Comparison of ENCODE assay signal across 8 mouse cellular contexts in genomic region chr6:126644181-126645043, GRCm38 (mm10). TPM values are rescaled to one million over a fixed set of nuclear protein-coding genes. Genes with fewer than 3 reads are reported as not detected.
DNase-seq lines count a peak whose midpoint lies in the region; ATAC-seq lines count a peak whose summit lies in the region.

No protein-coding gene starts in this region.

- no peak for ATAC-seq in heart, embryonic 14.5 days (ENCODE audit: insufficient number of reproducible peaks, insufficient read depth, low FRiP score, low read depth)
- ATAC-seq in forebrain, embryonic 11.5 days (replicated peaks; ENCODE audit: low FRiP score): peak; percentile 31
- ATAC-seq in intestine, embryonic 16.5 days: peak; percentile 65
- peak; percentile 70 for ATAC-seq in limb, embryonic 13.5 days (ENCODE audit: low FRiP score, low read depth)

- no peak overlapping the region for H3K27ac ChIP-seq in heart, embryonic 14.5 days (replicated peaks in 1 of 2; ENCODE audit: control insufficient read depth in 1 of 2, insufficient read depth in 1 of 2, low read depth in 2 of 2, low read length in 2 of 2)
- H3K27ac ChIP-seq in brown adipose tissue, adult 24 weeks (replicated peaks; ENCODE audit: low read depth, low read length): no peak overlapping the region
- no peak overlapping the region for H3K27ac ChIP-seq in forebrain, embryonic 11.5 days (ENCODE audit: low read depth, low read length)
- H3K27ac ChIP-seq in intestine, embryonic 16.5 days (ENCODE audit: low read length): no peak overlapping the region
- H3K27ac ChIP-seq in limb, embryonic 13.5 days: no peak overlapping the region

- no peaks in the 10 kb centered on the region for H3K9me3 ChIP-seq in heart, embryonic 14.5 days (ENCODE audit: control insufficient read depth, low read length)
- no peaks in the 10 kb centered on the region for H3K9me3 ChIP-seq in forebrain, embryonic 11.5 days (ENCODE audit: control insufficient read depth, low read length)
- no peaks in the 10 kb centered on the region for H3K9me3 ChIP-seq in intestine, embryonic 16.5 days (ENCODE audit: control insufficient read depth, low read length)
- no peaks in the 10 kb centered on the region for H3K9me3 ChIP-seq in limb, embryonic 13.5 days

- no peaks in the 10 kb centered on the region for H3K36me3 ChIP-seq in heart, embryonic 14.5 days (ENCODE audit: control insufficient read depth, insufficient read depth, low read length)
- H3K36me3 ChIP-seq in forebrain, embryonic 11.5 days (ENCODE audit: control insufficient read depth, insufficient read depth, low read length): no peaks in the 10 kb centered on the region
- no peaks in the 10 kb centered on the region for H3K36me3 ChIP-seq in intestine, embryonic 16.5 days (ENCODE audit: control insufficient read depth, insufficient read depth, low read length)
- no peaks in the 10 kb centered on the region for H3K36me3 ChIP-seq in limb, embryonic 13.5 days

- intact Hi-C loops in heart, postnatal 36 days (cut with DNase I): no loop called here

- peak overlapping the region; percentile 44 to 48 for H3K4me3 ChIP-seq in heart, embryonic 14.5 days (ENCODE audit: control insufficient read depth in 1 of 2, insufficient read depth in 1 of 2, low read depth in 1 of 2, low read length in 2 of 2)
- peak overlapping the region; percentile 13; the same call in 1 of the 2 replicates for H3K4me3 ChIP-seq in brown adipose tissue, adult 24 weeks (ENCODE audit: insufficient read depth, low read depth, low read length)
- peak overlapping the region; percentile 50 for H3K4me3 ChIP-seq in forebrain, embryonic 11.5 days (ENCODE audit: low read depth, low read length)
- H3K4me3 ChIP-seq in intestine, embryonic 16.5 days (ENCODE audit: low read length): peak overlapping the region; percentile 48
- peak overlapping the region; percentile 54 for H3K4me3 ChIP-seq in limb, embryonic 13.5 days

- H3K4me1 ChIP-seq in heart, embryonic 14.5 days (ENCODE audit: control insufficient read depth in 2 of 2, insufficient read depth in 2 of 2, low read length in 2 of 2): peaks cover 8 to 30% of the 10 kb centered on the region in 2 experiments
- H3K4me1 ChIP-seq in brown adipose tissue, adult 24 weeks (ENCODE audit: control insufficient read depth, insufficient read depth, insufficient read length, low read length): peaks cover 4% of the 10 kb centered on the region; the same call in 1 of the 2 replicates
- H3K4me1 ChIP-seq in forebrain, embryonic 11.5 days (replicated peaks; ENCODE audit: control insufficient read depth, insufficient read depth, low read length): peaks cover 8% of the 10 kb centered on the region; the same call in 1 of the 2 replicates
- H3K4me1 ChIP-seq in intestine, embryonic 16.5 days (ENCODE audit: control insufficient read depth, insufficient read depth, low read length): peaks cover 24% of the 10 kb centered on the region
- peaks cover 29% of the 10 kb centered on the region for H3K4me1 ChIP-seq in limb, embryonic 13.5 days

- DNase-seq in heart, postnatal 36 days: no peak
- peak; percentile 79 for DNase-seq in forebrain, embryonic 11.5 days (ENCODE audit: low spot score)
- DNase-seq in retina, embryonic 14.5 days (ENCODE audit: low spot score): peak; percentile 51
- DNase-seq in spleen, postnatal 36 days (ENCODE audit: low spot score in 2 of 2): no peak

- WGBS in heart, embryonic 14.5 days: under 1% methylated on average over 62 of the region's 66 CpGs
- under 1% methylated on average over 62 of the region's 66 CpGs for WGBS in forebrain, embryonic 11.5 days
- WGBS in intestine, embryonic 16.5 days: under 1% methylated on average over 65 of the region's 66 CpGs
- under 1% methylated on average over 66 of the region's 66 CpGs for WGBS in limb, embryonic 13.5 days

- peak overlapping the region; percentile 94 for H3K4me2 ChIP-seq in heart, embryonic 14.5 days (ENCODE audit: low read length)
- H3K4me2 ChIP-seq in forebrain, embryonic 11.5 days (ENCODE audit: low read depth, low read length, severe bottlenecking): peak overlapping the region; percentile 98
- peak overlapping the region; percentile 90 for H3K4me2 ChIP-seq in intestine, embryonic 16.5 days (ENCODE audit: low read depth, low read length)
- peak overlapping the region; percentile 97 for H3K4me2 ChIP-seq in limb, embryonic 13.5 days (replicated peaks)

- H3K27me3 ChIP-seq in heart, embryonic 14.5 days (ENCODE audit: control insufficient read depth, insufficient read depth, low read length): peaks cover 85% of the 10 kb centered on the region
- H3K27me3 ChIP-seq in forebrain, embryonic 11.5 days (ENCODE audit: control insufficient read depth, insufficient read depth, low read length): peaks cover 49% of the 10 kb centered on the region
- H3K27me3 ChIP-seq in intestine, embryonic 16.5 days (replicated peaks; ENCODE audit: control insufficient read depth, insufficient read depth, low read length): peaks cover 60% of the 10 kb centered on the region
- peaks cover 81% of the 10 kb centered on the region for H3K27me3 ChIP-seq in limb, embryonic 13.5 days

- peak overlapping the region; percentile 56 for H3K9ac ChIP-seq in heart, embryonic 14.5 days (ENCODE audit: low read length)
- H3K9ac ChIP-seq in forebrain, embryonic 11.5 days (ENCODE audit: low read length): peak overlapping the region; percentile 37
- H3K9ac ChIP-seq in intestine, embryonic 16.5 days (ENCODE audit: low read depth, low read length): peak overlapping the region; percentile 37; the same call in 1 of the 2 replicates
- H3K9ac ChIP-seq in limb, embryonic 13.5 days: peak overlapping the region; percentile 59

RNA-seq across cellular contexts. Expression of gene Kcna1, which starts 1.8 kb away (rescaled TPM):
- 0.09 TPM in 1 of 2 replicates, not detected in the other for polyA plus RNA-seq in heart, embryonic 14.5 days (2014; fragmentation: Nextera tagmentation; extraction: Ambion mirVana)
- 1 to 10 TPM; 2.4 to 3.5 TPM for total RNA-seq in heart, postnatal 36 days (2021)
- polyA plus RNA-seq in brown adipose tissue, adult 24 weeks (2012; ENCODE audit: insufficient read depth, insufficient read length, missing spikeins): 0.92 and 1.8 TPM in 2 replicates
- 0.39 and 0.53 TPM in 2 replicates for polyA plus RNA-seq in forebrain, embryonic 11.5 days (2014; fragmentation: Nextera tagmentation; extraction: Ambion mirVana)
- polyA plus RNA-seq in intestine, embryonic 16.5 days (2015; fragmentation: Nextera tagmentation; extraction: Ambion mirVana): 0.05 and 0.23 TPM in 2 replicates
- 3.3 and 3.5 TPM in 2 replicates for polyA plus RNA-seq in limb, embryonic 13.5 days (2015; fragmentation: Nextera tagmentation; extraction: Ambion mirVana)

Comparison
In these comparisons a context has a peak if more than half of its experiments do, and no peak if none do; other contexts are left out.
1. DNase-seq: peak in forebrain, embryonic 11.5 days (single experiment) and retina, embryonic 14.5 days (single experiment); none in heart, postnatal 36 days (0 of 2) and spleen, postnatal 36 days (0 of 2).
2. Peak in every context shown above with its lines, with median percentiles within 50 percentile points of each other: H3K4me2 ChIP-seq, H3K4me3 ChIP-seq and H3K9ac ChIP-seq.